Mouse (Mus musculus) lung, postnatal 0 days (tissue): ENCODE measurements around the gene Spata17. TPM values are rescaled to one million over a fixed set of nuclear protein-coding genes. Genes with fewer than 3 reads are reported as not detected.

Experiments used
- ATAC-seq: fragments of 200-750 bp; cut with Nextera tagmentation; 2 replicates; pipeline ENCODE4 v1.8.0; 2017; ENCODE audit warnings: moderate library complexity
- DNase-seq: peaks from one replicate; pipeline ENCODE4 v3.0.0-alpha.2; 2016; ENCODE audit warnings: low spot score
- H3K27ac ChIP-seq: fragments of 300-500 bp; sonication (generic); 2 replicates; pipeline ENCODE4 v1.5.1; 2014; ENCODE audit warnings: antibody characterized with exemption, mild to moderate bottlenecking, low read length, mixed read lengths
- H3K27me3 ChIP-seq: fragments of 300-500 bp; sonication (generic); replicated peaks from 2 replicates; pipeline ENCODE4 v1.6.1; 2014; ENCODE audit warnings: low read length, mixed read lengths; ENCODE audit not compliant: insufficient read depth
- H3K36me3 ChIP-seq: fragments of 300-500 bp; sonication (generic); 2 replicates; pipeline ENCODE4 v1.6.1; 2014; ENCODE audit warnings: low read length, mixed read lengths; ENCODE audit not compliant: insufficient read depth
- H3K4me1 ChIP-seq: fragments of 300-500 bp; sonication (generic); 2 replicates; pipeline ENCODE4 v1.6.1; 2014; ENCODE audit warnings: antibody characterized with exemption, low read depth, low read length, mixed read lengths; ENCODE audit not compliant: insufficient read depth
- H3K4me2 ChIP-seq: fragments of 300-500 bp; sonication (generic); replicated peaks from 2 replicates; pipeline ENCODE4 v1.6.1; 2014; ENCODE audit warnings: low read depth, mild to moderate bottlenecking, low read length, moderate library complexity, mixed read lengths
- H3K4me3 ChIP-seq: fragments of 300-500 bp; sonication (generic); 2 replicates; pipeline ENCODE4 v1.5.1; 2014; ENCODE audit warnings: low read depth, low read length
- H3K9ac ChIP-seq: fragments of 300-500 bp; sonication (generic); replicated peaks from 2 replicates; pipeline ENCODE4 v1.6.1; 2014; ENCODE audit warnings: low read depth, mild to moderate bottlenecking
- H3K9me3 ChIP-seq: fragments of 300-500 bp; sonication (generic); 2 replicates; pipeline ENCODE4 v1.6.1; 2016; ENCODE audit warnings: low read length, mixed read lengths
- CTCF ChIP-seq: IDR thresholded peaks from 2 replicates; pipeline ENCODE4 v1.5.1; 2016; ENCODE audit warnings: antibody characterized with exemption, mild to moderate bottlenecking
- EP300 ChIP-seq: IDR thresholded peaks from 2 replicates; pipeline ENCODE4 v1.6.1; 2016; ENCODE audit warnings: antibody characterized with exemption, mild to moderate bottlenecking, control low read depth
- WGBS: fragments of 180-500 bp; shearing (Covaris S2); extraction: QIAGEN DNeasy Blood & Tissue Kit; methylation state at CpG from one replicate; pipeline ENCODE4 v1.1.7; 2014; 5-methylcytosine and 5-hydroxymethylcytosine counted together
- polyA plus RNA-seq: library from polyadenylated mRNA; unstranded; fragments of >200 nt; fragmentation: Nextera tagmentation; extraction: Ambion mirVana; gene quantifications from 2 replicates; pipeline ENCODE4 v1.2.1, GENCODE M21; 2015

Spata17 gene
- polyA plus RNA-seq, 1 experiment from 2014 or later = 3.1 TPM

DNA sequence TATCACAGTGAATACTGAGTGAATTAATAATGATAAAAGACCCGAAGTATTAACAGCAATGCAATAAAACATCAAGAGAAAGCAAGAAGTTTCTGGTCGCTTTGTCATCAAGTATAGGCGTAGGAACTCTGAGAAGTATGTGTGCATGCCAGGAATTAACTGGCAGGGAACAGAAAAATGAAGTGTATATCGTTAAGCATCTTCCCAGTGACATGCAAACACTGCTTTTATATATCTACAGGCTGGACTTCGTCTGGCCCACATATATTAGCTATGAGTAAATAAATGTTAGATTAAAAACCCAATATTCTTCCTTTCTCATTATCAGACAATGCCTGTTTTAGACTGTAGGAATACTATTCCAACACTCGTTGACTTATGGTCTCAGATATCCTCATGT lies 9.8 kb downstream of the Spata17 start:
- H3K9me3 ChIP-seq = no peaks in the 10 kb centered on the region
- 45% methylated on average over 6 of the region's 6 CpGs for WGBS
- no peak overlapping the region for H3K4me2 ChIP-seq
- H3K27me3 ChIP-seq = no peaks in the 10 kb centered on the region
- no peak overlapping the region for H3K4me3 ChIP-seq
- TF ChIP-seq CTCF = no peak
- TF ChIP-seq EP300 = no peak
- no peak overlapping the region for H3K27ac ChIP-seq
- H3K36me3 ChIP-seq = no peaks in the 10 kb centered on the region
- H3K9ac ChIP-seq = no peak overlapping the region
- no peak for ATAC-seq
- no peaks in the 10 kb centered on the region for H3K4me1 ChIP-seq
- no peak for DNase-seq

DNA sequence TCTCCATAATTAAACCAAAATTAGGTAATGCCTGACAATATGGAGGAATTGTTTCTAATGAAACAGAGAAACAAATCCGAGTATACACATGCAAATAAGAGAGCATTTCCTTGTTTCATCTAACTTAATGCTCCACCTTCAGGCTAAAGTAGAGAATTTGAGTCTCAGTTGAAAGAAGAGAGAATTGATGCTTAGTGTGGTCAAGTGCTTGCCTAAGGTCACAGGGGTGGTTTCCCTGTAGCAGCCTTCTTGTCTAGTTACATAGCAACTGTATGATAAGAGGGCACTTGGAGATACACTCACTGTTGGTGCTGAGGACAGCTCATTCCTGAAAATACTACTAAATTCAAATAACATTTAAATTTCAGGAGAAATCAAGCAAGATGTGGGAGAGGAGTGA lies 36.7 kb downstream of the Spata17 start:
- Histone ChIP-seq H3K36me3 (no peaks in the 10 kb centered on the region), H3K4me1 (no peaks in the 10 kb centered on the region), H3K9me3 (no peaks in the 10 kb centered on the region), H3K27ac (no peak overlapping the region), H3K4me3 (no peak overlapping the region), H3K9ac (no peak overlapping the region), H3K27me3 (no peaks in the 10 kb centered on the region), H3K4me2 (no peak overlapping the region)
- ATAC-seq (no peak), DNase-seq (no peak)
- WGBS = 51% methylated on average over 1 of the region's 1 CpGs
- TF ChIP-seq CTCF (no peak), EP300 (no peak)

DNA sequence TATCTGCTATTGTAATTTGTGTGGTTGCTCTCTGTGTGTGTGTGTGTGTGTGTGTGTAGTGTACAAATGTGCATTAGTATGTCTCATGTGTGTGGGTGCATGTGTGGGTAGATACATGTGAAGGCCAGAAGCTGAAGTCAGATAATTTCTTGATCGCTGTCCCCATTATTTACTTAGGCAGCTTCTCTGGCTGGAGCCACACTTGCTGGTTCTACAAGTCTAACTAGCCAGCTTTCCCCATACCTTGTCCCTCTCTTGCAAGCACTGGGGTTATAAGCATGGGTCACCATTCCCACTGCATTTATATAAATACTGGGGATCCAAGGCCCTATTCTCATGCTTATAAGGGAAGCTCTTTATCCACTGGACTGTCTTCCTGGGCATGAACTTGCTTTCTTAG lies 39.3 kb downstream of the Spata17 start:
- H3K4me1 ChIP-seq = no peaks in the 10 kb centered on the region
- DNase-seq = no peak
- no peak for TF ChIP-seq CTCF
- TF ChIP-seq EP300 = no peak
- 96% methylated on average over 1 of the region's 1 CpGs for WGBS
- no peak overlapping the region for H3K4me3 ChIP-seq
- H3K9ac ChIP-seq = no peak overlapping the region
- no peaks in the 10 kb centered on the region for H3K27me3 ChIP-seq
- no peaks in the 10 kb centered on the region for H3K36me3 ChIP-seq
- ATAC-seq = no peak
- H3K27ac ChIP-seq = no peak overlapping the region
- no peaks in the 10 kb centered on the region for H3K9me3 ChIP-seq
- H3K4me2 ChIP-seq = no peak overlapping the region

DNA sequence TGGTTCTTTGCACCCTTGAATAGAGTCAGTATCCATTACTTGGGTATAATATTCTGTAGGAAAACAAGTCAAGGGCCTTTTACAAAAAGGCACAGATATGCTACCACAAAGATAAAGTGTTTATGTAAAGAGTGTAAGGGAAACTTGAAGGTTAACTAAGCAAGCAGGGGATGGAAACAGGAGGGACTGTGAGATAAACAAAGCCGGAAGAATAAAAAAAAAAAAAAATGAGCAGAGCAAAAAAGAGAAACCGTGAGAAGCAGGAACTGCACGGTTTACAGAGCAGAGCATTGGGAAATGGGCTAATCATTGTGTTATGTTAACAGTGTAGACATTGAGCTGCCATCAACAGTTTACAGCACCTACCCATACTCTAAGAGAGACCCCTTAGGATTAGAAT lies 44.9 kb downstream of the Spata17 start:
- Histone ChIP-seq H3K9ac (no peak overlapping the region), H3K9me3 (no peaks in the 10 kb centered on the region)
- ATAC-seq = no peak

DNA sequence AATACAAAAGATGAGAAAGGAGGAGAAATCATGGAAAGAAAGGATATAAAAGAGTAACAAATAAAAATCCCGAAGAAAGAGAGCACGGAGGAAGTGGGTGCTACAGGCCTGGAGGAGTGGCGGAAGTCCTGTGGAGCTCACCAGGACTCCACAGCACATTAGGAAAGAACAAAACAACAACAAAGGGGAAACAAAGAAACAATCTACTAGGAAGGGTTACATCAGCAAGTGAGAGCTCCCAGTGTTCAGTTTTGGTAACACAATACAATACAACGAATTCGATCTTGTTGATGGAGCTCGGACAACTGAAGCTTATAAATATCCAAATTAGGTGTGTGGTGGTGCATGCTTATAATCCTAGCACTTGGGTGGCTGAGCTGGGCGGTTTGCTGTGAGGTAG lies 45.6 kb downstream of the Spata17 start:
- H3K36me3 ChIP-seq = no peaks in the 10 kb centered on the region
- no peak overlapping the region for H3K27ac ChIP-seq
- H3K9me3 ChIP-seq = no peaks in the 10 kb centered on the region
- no peaks in the 10 kb centered on the region for H3K27me3 ChIP-seq
- no peak overlapping the region for H3K9ac ChIP-seq
- H3K4me3 ChIP-seq = no peak overlapping the region
- no peaks in the 10 kb centered on the region for H3K4me1 ChIP-seq
- TF ChIP-seq EP300 (no peak), CTCF (no peak)
- WGBS = 80% methylated on average over 7 of the region's 7 CpGs
- H3K4me2 ChIP-seq = no peak overlapping the region
- DNase-seq = no peak
- ATAC-seq = no peak

More for the DNA sequence above, 44.9 kb downstream of the Spata17 start:
- H3K4me1 ChIP-seq = no peaks in the 10 kb centered on the region
- TF ChIP-seq CTCF (no peak), EP300 (no peak)
- H3K27ac ChIP-seq = no peak overlapping the region
- H3K4me3 ChIP-seq = no peak overlapping the region
- no peak for DNase-seq
- H3K36me3 ChIP-seq = no peaks in the 10 kb centered on the region
- H3K27me3 ChIP-seq = no peaks in the 10 kb centered on the region
- 45% methylated on average over 3 of the region's 3 CpGs for WGBS
- no peak overlapping the region for H3K4me2 ChIP-seq

DNA sequence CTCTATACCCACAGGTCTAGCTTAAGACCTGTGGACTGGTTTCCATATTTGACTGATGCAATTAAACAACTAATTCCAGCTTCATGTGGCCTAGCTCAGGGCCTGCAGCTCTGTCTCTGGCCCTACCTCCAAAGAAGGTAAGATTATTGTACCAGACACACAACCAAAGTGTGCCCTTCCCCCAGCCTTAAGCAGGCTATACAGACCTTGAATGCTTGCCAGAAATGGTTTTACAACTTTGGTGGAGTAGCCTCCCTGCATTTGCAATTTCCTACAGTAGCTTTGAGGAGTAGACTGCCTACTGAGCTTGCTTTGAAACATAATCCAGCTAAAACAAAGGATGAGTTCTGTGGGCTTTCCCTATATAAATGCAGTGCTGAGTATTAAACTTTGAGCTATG lies 51.7 kb downstream of the Spata17 start:
- Histone ChIP-seq H3K9me3 (no peaks in the 10 kb centered on the region), H3K4me1 (no peaks in the 10 kb centered on the region), H3K27me3 (no peaks in the 10 kb centered on the region), H3K36me3 (no peaks in the 10 kb centered on the region), H3K4me2 (no peak overlapping the region), H3K9ac (no peak overlapping the region), H3K27ac (no peak overlapping the region), H3K4me3 (no peak overlapping the region)
- ATAC-seq = no peak
- no peak for DNase-seq
- TF ChIP-seq CTCF (no peak), EP300 (no peak)

DNA sequence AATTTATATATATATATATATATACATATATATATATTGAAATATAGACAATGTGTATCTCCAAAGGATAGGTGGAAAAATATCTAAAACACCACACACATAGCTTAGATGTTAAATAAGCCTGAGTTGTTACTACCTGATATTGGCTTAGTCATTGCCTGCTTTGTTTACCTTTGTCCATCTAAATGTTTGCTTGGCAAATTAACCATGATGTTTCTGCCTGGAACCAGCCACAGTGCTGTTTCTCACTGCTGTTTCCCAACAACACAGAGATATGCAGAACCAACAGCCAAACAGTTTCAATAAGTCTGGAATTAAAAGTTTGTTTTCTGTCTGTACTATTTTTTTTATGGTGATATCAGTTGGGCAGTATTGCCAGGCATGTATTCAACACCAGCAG lies 59.6 kb downstream of the Spata17 start:
- no peaks in the 10 kb centered on the region for H3K27me3 ChIP-seq
- H3K9me3 ChIP-seq = no peaks in the 10 kb centered on the region
- no peak overlapping the region for H3K4me2 ChIP-seq
- H3K4me3 ChIP-seq = no peak overlapping the region
- no peak for DNase-seq
- no peaks in the 10 kb centered on the region for H3K4me1 ChIP-seq
- H3K36me3 ChIP-seq = no peaks in the 10 kb centered on the region
- H3K9ac ChIP-seq = no peak overlapping the region
- no peak overlapping the region for H3K27ac ChIP-seq
- no peak for TF ChIP-seq EP300
- TF ChIP-seq CTCF = no peak
- no peak for ATAC-seq
